Mouse (Mus musculus) kidney, adult 2 months (tissue): Measurements from ENCODE around the gene Zfp651. TPM values are rescaled to one million over a fixed set of nuclear protein-coding genes. Genes with fewer than 3 reads are reported as not detected.

ENCODE experiments used
- DNase-seq: peaks from one replicate; pipeline ENCODE4 v3.0.0; 2021
- H3K27ac ChIP-seq: fragments of 200-500 bp; 2 replicates; pipeline ENCODE4 v1.5.1; 2012; ENCODE audit warnings: low read depth, low read length, control low read depth, inconsistent platforms; ENCODE audit not compliant: insufficient read depth
- H3K27me3 ChIP-seq: fragments of 200-500 bp; replicated peaks from 2 replicates; pipeline ENCODE4 v1.6.1; 2012; ENCODE audit warnings: mild to moderate bottlenecking, moderate library complexity, low read length, inconsistent platforms; ENCODE audit not compliant: control insufficient read depth, insufficient read depth
- H3K36me3 ChIP-seq: fragments of 200-500 bp; 2 replicates; pipeline ENCODE4 v1.6.1; 2012; ENCODE audit warnings: mild to moderate bottlenecking, moderate library complexity, low read length, inconsistent platforms; ENCODE audit not compliant: control insufficient read depth, insufficient read depth
- H3K4me1 ChIP-seq: fragments of 200-500 bp; 2 replicates; pipeline ENCODE4 v1.6.1; 2011; ENCODE audit warnings: low read length; ENCODE audit not compliant: control insufficient read depth, insufficient read depth
- H3K4me3 ChIP-seq: fragments of 200-500 bp; 2 replicates; pipeline ENCODE4 v1.5.1; 2011; ENCODE audit warnings: mild to moderate bottlenecking, low read depth, low read length, control low read depth; ENCODE audit not compliant: insufficient read depth
- CTCF ChIP-seq: fragments of 200-500 bp; conservative IDR thresholded peaks from 2 replicates; pipeline ENCODE4 v1.5.1; 2011; ENCODE audit warnings: low read depth, mild to moderate bottlenecking, control low read depth, low read length, moderate library complexity, mixed read lengths; ENCODE audit not compliant: insufficient read depth, insufficient read length
- POLR2A ChIP-seq: fragments of 200-500 bp; IDR thresholded peaks from one replicate; pipeline ENCODE4 v1.6.1; 2011; ENCODE audit warnings: low read depth, low read length, control low read depth
- WGBS: fragments of 180-500 bp; shearing (Covaris S2); methylation state at CpG from one replicate; pipeline ENCODE4 v1.1.7; 2018; 5-methylcytosine and 5-hydroxymethylcytosine counted together
- polyA plus RNA-seq: library from polyadenylated mRNA; depleted of rRNA; stranded (reverse); fragments of >200 nt; gene quantifications from 2 replicates; pipeline ENCODE4 v1.2.3, GENCODE M21; 2012

Zfp651 gene
- polyA plus RNA-seq, 1 experiment: 25.4 TPM

- DNase-seq: peak; percentile 17
- Histone ChIP-seq H3K27ac (no peak overlapping the region), H3K27me3 (no peaks in the 10 kb centered on the region), H3K4me3 (no peak overlapping the region), H3K36me3 (peaks cover 5% of the 10 kb centered on the region), H3K4me1 (peaks cover 7% of the 10 kb centered on the region)
- TF ChIP-seq CTCF: no peak
- no peak for TF ChIP-seq POLR2A
- WGBS: 45% methylated on average over 3 of the region's 3 CpGs
Measured at GRCm38 (mm10) chr9:121757432-121757831, 1.7 kb upstream of the Zfp651 start.

- WGBS: 53% methylated on average over 10 of the region's 10 CpGs
- TF ChIP-seq POLR2A: no peak
Measured at GRCm38 (mm10) chr9:121757835-121758814, 1.0 kb upstream of the Zfp651 start.

GRCm38 (mm10) chr9:121760271-121761090, 1.4 kb downstream of the Zfp651 start:
- H3K36me3 ChIP-seq: no peaks in the 10 kb centered on the region; the same call in 1 of the 2 replicates
- H3K27ac ChIP-seq: no peak overlapping the region
- DNase-seq: peak; percentile 64
- no peaks in the 10 kb centered on the region for H3K27me3 ChIP-seq
- WGBS: 3% methylated on average over 43 of the region's 43 CpGs
- peak overlapping the region; percentile 87 for H3K4me3 ChIP-seq
- H3K4me1 ChIP-seq: peaks cover 7% of the 10 kb centered on the region
- TF ChIP-seq CTCF (no peak), POLR2A (no peak)

More at GRCm38 (mm10) chr9:121757835-121758814, 1.0 kb upstream of the Zfp651 start:
- Histone ChIP-seq H3K4me3 (no peak overlapping the region), H3K27ac (no peak overlapping the region), H3K4me1 (peaks cover 7% of the 10 kb centered on the region), H3K36me3 (peaks cover 3% of the 10 kb centered on the region), H3K27me3 (no peaks in the 10 kb centered on the region)
- peak; percentile 19 for DNase-seq

GRCm38 (mm10) chr9:121761091-121761665, 2.0 kb downstream of the Zfp651 start:
- DNase-seq: no peak
- no peak overlapping the region for H3K27ac ChIP-seq

GRCm38 (mm10) chr9:121761787-121762186, 2.7 kb downstream of the Zfp651 start:
- Histone ChIP-seq H3K36me3 (no peaks in the 10 kb centered on the region), H3K27me3 (no peaks in the 10 kb centered on the region), H3K4me3 (no peak overlapping the region), H3K27ac (no peak overlapping the region), H3K4me1 (peaks cover 7% of the 10 kb centered on the region)
- WGBS: 88% methylated on average over 8 of the region's 8 CpGs
- TF ChIP-seq CTCF (no peak), POLR2A (no peak)
- DNase-seq: no peak

More at GRCm38 (mm10) chr9:121761091-121761665, 2.0 kb downstream of the Zfp651 start:
- H3K4me3 ChIP-seq: no peak overlapping the region
- 73% methylated on average over 10 of the region's 10 CpGs for WGBS
- H3K27me3 ChIP-seq: no peaks in the 10 kb centered on the region
- TF ChIP-seq CTCF (no peak), POLR2A (no peak)
- no peaks in the 10 kb centered on the region for H3K36me3 ChIP-seq
- H3K4me1 ChIP-seq: peaks cover 7% of the 10 kb centered on the region

- TF ChIP-seq POLR2A (no peak), CTCF (no peak)
- no peaks in the 10 kb centered on the region for H3K27me3 ChIP-seq
- 94% methylated on average over 10 of the region's 10 CpGs for WGBS
- H3K4me1 ChIP-seq: peaks cover 7% of the 10 kb centered on the region
- H3K36me3 ChIP-seq: no peaks in the 10 kb centered on the region
- no peak overlapping the region for H3K4me3 ChIP-seq
- H3K27ac ChIP-seq: no peak overlapping the region
- DNase-seq: no peak
Measured at GRCm38 (mm10) chr9:121762248-121762647, 3.1 kb downstream of the Zfp651 start.
